Mouse (Mus musculus) ES-CJ7 (cell line): ENCODE measurements around the gene Fa2h.

Experiments used
- DNase-seq: peaks from one replicate; pipeline ENCODE4 v3.0.0; 2011; ENCODE audit warnings: low read depth, low spot score

Fa2h gene

GRCm38 (mm10) chr8:111299821-111300568 lies 93.6 kb downstream of the Fa2h start, which contains the start of gene Rfwd3:
Gene Rfwd3 (minus strand): TSS chr8:111300222.
- peak; percentile 100 for DNase-seq

- peak; percentile 72 for DNase-seq
Measured at GRCm38 (mm10) chr8:111299363-111299820, 94.2 kb downstream of the Fa2h start.

- DNase-seq = no peak
Measured at GRCm38 (mm10) chr8:111298011-111298410, 95.6 kb downstream of the Fa2h start.
